Mouse (Mus musculus) spleen, postnatal 10 days (tissue): ENCODE data around the gene Marc2.

ENCODE experiments used
- DNase-seq, 2 experiments: peaks; one replicate each; pipeline ENCODE4 v3.0.0; 2021 to 2022; ENCODE audit warnings: low spot score in 2 of 2

Marc2 gene

GRCm38 (mm10) chr1:184853922-184854321 is 7.7 kb upstream of the Marc2 start:
- no peak for DNase-seq

- peak; percentile 40 to 75 for DNase-seq
Observed at GRCm38 (mm10) chr1:184853339-184853738, 7.1 kb upstream of the Marc2 start.

- DNase-seq: peak; percentile 53 to 74
Observed at GRCm38 (mm10) chr1:184851741-184852618, 5.7 kb upstream of the Marc2 start.

- DNase-seq: no peak
Observed at GRCm38 (mm10) chr1:184851166-184851565, 4.9 kb upstream of the Marc2 start.

- no peak for DNase-seq
Observed at GRCm38 (mm10) chr1:184846973-184847372, 722 bp upstream of the Marc2 start.

GRCm38 (mm10) chr1:184845111-184846071 is 860 bp downstream of the Marc2 start:
- peak; percentile 86 to 92 for DNase-seq

- DNase-seq: peak in 1 of 2 experiments; percentile 64
Observed at GRCm38 (mm10) chr1:184844326-184845066, 1.8 kb downstream of the Marc2 start.

GRCm38 (mm10) chr1:184837649-184838048 is 8.6 kb downstream of the Marc2 start:
- DNase-seq: no peak

GRCm38 (mm10) chr1:184836350-184836749 is 9.9 kb downstream of the Marc2 start:
- DNase-seq: no peak

GRCm38 (mm10) chr1:184833499-184833898 is 12.8 kb downstream of the Marc2 start:
- no peak for DNase-seq

- peak in 1 of 2 experiments; percentile 58 for DNase-seq
Observed at GRCm38 (mm10) chr1:184832211-184832610, 14.0 kb downstream of the Marc2 start.

GRCm38 (mm10) chr1:184829897-184830296 is 16.4 kb downstream of the Marc2 start:
- no peak for DNase-seq

- no peak for DNase-seq
Observed at GRCm38 (mm10) chr1:184827175-184827701, 19.0 kb downstream of the Marc2 start.

- DNase-seq: peak in 1 of 2 experiments; percentile 52
Observed at GRCm38 (mm10) chr1:184825093-184825492, 21.2 kb downstream of the Marc2 start.

- peak; percentile 80 to 93 for DNase-seq
Observed at GRCm38 (mm10) chr1:184824439-184824851, 21.8 kb downstream of the Marc2 start.

- DNase-seq: no peak
Observed at GRCm38 (mm10) chr1:184822678-184823077, 23.6 kb downstream of the Marc2 start.

GRCm38 (mm10) chr1:184817768-184818167 is 28.5 kb downstream of the Marc2 start:
- DNase-seq: no peak

- no peak for DNase-seq
Observed at GRCm38 (mm10) chr1:184811716-184812250, 34.5 kb downstream of the Marc2 start.

- no peak for DNase-seq
Observed at GRCm38 (mm10) chr1:184810780-184811575, 35.3 kb downstream of the Marc2 start, which contains the start of gene Marc1. Marc1 (minus strand) TSS chr1:184811313.

GRCm38 (mm10) chr1:184809578-184810001 is 36.7 kb downstream of the Marc2 start:
- no peak for DNase-seq
